Mouse (Mus musculus): Measurements from ENCODE around the gene Mllt3. TPM values are rescaled to one million over a fixed set of nuclear protein-coding genes. Genes with fewer than 3 reads are reported as not detected.

The Mllt3 gene
- polyA plus RNA-seq, 1 experiment = 15.7 TPM

DNA sequence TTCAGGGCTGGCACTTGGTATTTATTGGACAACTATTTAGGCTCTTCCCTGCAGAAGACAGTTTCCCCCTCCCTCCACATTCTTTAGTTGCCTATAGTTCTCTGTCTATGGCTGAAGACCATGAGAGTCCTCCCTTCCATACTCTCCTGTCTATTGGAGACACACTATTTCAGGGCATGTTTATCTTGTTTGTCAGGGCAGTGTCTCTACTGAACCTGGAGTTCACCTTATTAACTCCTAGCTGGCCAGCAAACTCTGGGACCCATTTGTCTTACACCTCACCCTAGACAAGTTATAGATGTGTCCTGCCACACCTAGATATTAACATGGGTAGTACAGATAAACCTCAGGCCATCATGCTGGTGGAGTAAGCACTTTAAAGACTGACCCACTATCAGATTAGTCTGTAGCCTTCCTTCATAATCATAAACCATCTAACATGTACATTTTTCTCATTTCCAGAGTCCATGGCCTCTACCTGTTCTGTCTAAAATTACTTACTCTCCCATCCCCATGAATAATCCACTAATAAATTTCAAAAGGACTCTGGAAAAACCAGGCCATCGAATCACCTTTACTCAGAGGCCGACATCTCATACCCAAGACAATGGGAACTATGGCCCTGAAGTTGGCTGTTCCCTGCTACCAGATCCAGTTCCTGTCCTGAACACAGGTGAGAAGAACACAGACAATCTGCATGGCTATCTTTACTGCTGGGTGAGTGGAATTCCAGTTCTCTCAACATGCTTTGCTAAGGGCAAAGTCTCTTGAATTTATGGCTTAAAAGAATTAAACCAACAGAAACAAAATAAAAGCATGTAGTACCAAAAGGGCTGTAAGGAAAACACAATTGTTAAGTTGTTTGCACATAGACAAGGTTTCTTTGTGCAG is 195.4 kb downstream of the Mllt3 start:
- Histone ChIP-seq H3K27me3 (ENCODE audit: control insufficient read depth, insufficient read depth, insufficient read length) (no peaks in the 10 kb centered on the region), H3K4me3 (no peak overlapping the region), H3ac (ENCODE audit: control insufficient read depth, insufficient read length) (no peak overlapping the region), H3K79me2 (ENCODE audit: control insufficient read depth, insufficient read depth) (no peaks in the 10 kb centered on the region), H3K4me2 (ENCODE audit: low read depth) (no peak overlapping the region), H3K36me3 (ENCODE audit: control insufficient read depth, insufficient read depth) (no peaks in the 10 kb centered on the region)
- TF ChIP-seq SRF (IDR thresholded peaks at IDR 0.05; ENCODE audit: control insufficient read depth, insufficient read length, low read depth) = no peak
- no peak for TF ChIP-seq POLR2AphosphoS2 (IDR thresholded peaks at IDR 0.05; ENCODE audit: insufficient read length, low read depth)
- no peak for TF ChIP-seq REST (IDR thresholded peaks at IDR 0.05; ENCODE audit: insufficient read depth, insufficient read length)
- no peak for TF ChIP-seq CEBPB (IDR thresholded peaks at IDR 0.05; ENCODE audit: insufficient read depth, poor library complexity, severe bottlenecking)
- TF ChIP-seq USF1 (IDR thresholded peaks at IDR 0.05; ENCODE audit: low read depth) = no peak
- no peak for TF ChIP-seq POLR2A (IDR thresholded peaks at IDR 0.05; ENCODE audit: insufficient read length, low read depth)
- no peak for TF ChIP-seq MYOG (IDR thresholded peaks at IDR 0.05; ENCODE audit: control insufficient read depth in 1 of 3, insufficient read depth in 1 of 3, insufficient read length in 2 of 3, low read depth in 2 of 3)
- no peak for TF ChIP-seq TCF12 (IDR thresholded peaks at IDR 0.05; ENCODE audit: insufficient read depth, poor library complexity, severe bottlenecking)
- no peak for TF ChIP-seq TCF3 (IDR thresholded peaks at IDR 0.05; ENCODE audit: insufficient read length, low read depth)

DNA sequence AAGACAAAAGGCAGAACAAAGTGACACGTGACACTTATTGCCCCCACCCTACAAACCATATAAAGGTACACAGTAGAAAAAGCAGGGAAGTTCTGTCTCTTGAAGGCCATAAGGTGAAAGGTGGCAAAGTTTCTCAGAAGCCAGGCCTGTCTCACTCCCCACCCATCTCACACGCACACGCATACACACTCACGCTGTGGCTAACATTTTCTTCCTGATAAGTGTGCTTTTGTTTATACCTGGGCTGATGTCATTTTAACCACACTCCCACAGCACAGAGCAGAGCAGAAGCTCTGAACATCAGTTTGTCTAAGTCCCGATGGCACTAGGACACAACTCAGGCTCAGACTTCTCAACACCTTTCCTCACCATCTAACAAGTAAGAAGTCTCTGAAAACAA is 196.9 kb downstream of the Mllt3 start:
- H3ac ChIP-seq (ENCODE audit: control insufficient read depth, insufficient read length) = no peak overlapping the region
- H3K4me3 ChIP-seq = no peak overlapping the region
- no peaks in the 10 kb centered on the region for H3K79me2 ChIP-seq (ENCODE audit: control insufficient read depth, insufficient read depth)
- H3K4me2 ChIP-seq (ENCODE audit: low read depth) = no peak overlapping the region
- H3K36me3 ChIP-seq (ENCODE audit: control insufficient read depth, insufficient read depth) = no peaks in the 10 kb centered on the region
- no peaks in the 10 kb centered on the region for H3K27me3 ChIP-seq (ENCODE audit: control insufficient read depth, insufficient read depth, insufficient read length)
- TF ChIP-seq TCF12 (IDR thresholded peaks at IDR 0.05; ENCODE audit: insufficient read depth, poor library complexity, severe bottlenecking) = no peak
- TF ChIP-seq TCF3 (IDR thresholded peaks at IDR 0.05; ENCODE audit: insufficient read length, low read depth) = no peak
- no peak for TF ChIP-seq MAX (IDR thresholded peaks at IDR 0.05; ENCODE audit: low read depth)
- no peak for TF ChIP-seq CEBPB (IDR thresholded peaks at IDR 0.05; ENCODE audit: insufficient read depth, poor library complexity, severe bottlenecking)
- TF ChIP-seq SRF (IDR thresholded peaks at IDR 0.05; ENCODE audit: control insufficient read depth, insufficient read length, low read depth) = no peak
- TF ChIP-seq POLR2A (IDR thresholded peaks at IDR 0.05; ENCODE audit: insufficient read length, low read depth) = no peak
- TF ChIP-seq MYOD1 (IDR thresholded peaks at IDR 0.05; ENCODE audit: control insufficient read depth in 1 of 3, insufficient read length in 2 of 3, low read depth in 2 of 3) = no peak
- TF ChIP-seq POLR2AphosphoS2 (IDR thresholded peaks at IDR 0.05; ENCODE audit: insufficient read length, low read depth) = no peak
- no peak for TF ChIP-seq USF1 (IDR thresholded peaks at IDR 0.05; ENCODE audit: low read depth)
- no peak for TF ChIP-seq MYOG (IDR thresholded peaks at IDR 0.05; ENCODE audit: control insufficient read depth in 1 of 3, insufficient read depth in 1 of 3, insufficient read length in 2 of 3, low read depth in 2 of 3)

DNA sequence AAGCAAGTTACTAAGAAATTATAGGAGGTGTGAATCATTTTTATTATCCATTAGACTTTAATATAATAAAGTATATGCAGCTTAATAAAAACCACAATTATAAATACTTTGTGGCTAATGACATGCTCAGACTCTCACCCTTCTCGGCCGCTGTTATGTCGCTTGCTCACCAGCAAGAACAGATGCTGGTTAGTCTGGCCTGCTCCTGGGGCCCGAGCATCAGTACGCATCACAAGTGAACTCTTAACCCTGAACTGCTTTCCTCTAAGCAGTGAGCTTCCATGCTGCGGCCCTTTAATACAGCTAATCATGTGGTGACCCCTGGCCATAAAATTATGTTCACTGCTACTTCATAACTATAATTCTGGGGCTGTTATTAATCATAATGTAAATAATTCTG is 198.0 kb downstream of the Mllt3 start:
- no peak for TF ChIP-seq REST (IDR thresholded peaks at IDR 0.05; ENCODE audit: insufficient read depth, insufficient read length)
- TF ChIP-seq TCF3 (IDR thresholded peaks at IDR 0.05; ENCODE audit: insufficient read length, low read depth) = no peak
- no peak for TF ChIP-seq MYOG (IDR thresholded peaks at IDR 0.05; ENCODE audit: control insufficient read depth in 1 of 3, insufficient read depth in 1 of 3, insufficient read length in 2 of 3, low read depth in 2 of 3)
- TF ChIP-seq POLR2A (IDR thresholded peaks at IDR 0.05; ENCODE audit: insufficient read length, low read depth) = no peak
- no peak for TF ChIP-seq USF1 (IDR thresholded peaks at IDR 0.05; ENCODE audit: low read depth)
- TF ChIP-seq MAX (IDR thresholded peaks at IDR 0.05; ENCODE audit: low read depth) = no peak
- TF ChIP-seq SRF (IDR thresholded peaks at IDR 0.05; ENCODE audit: control insufficient read depth, insufficient read length, low read depth) = no peak
- TF ChIP-seq E2F4 (IDR thresholded peaks at IDR 0.05; ENCODE audit: insufficient read depth) = no peak
- TF ChIP-seq MYOD1 (IDR thresholded peaks at IDR 0.05; ENCODE audit: control insufficient read depth in 1 of 3, insufficient read length in 2 of 3, low read depth in 2 of 3) = no peak
- no peak for TF ChIP-seq TCF12 (IDR thresholded peaks at IDR 0.05; ENCODE audit: insufficient read depth, poor library complexity, severe bottlenecking)
- no peak for TF ChIP-seq CEBPB (IDR thresholded peaks at IDR 0.05; ENCODE audit: insufficient read depth, poor library complexity, severe bottlenecking)
- no peak for TF ChIP-seq POLR2AphosphoS2 (IDR thresholded peaks at IDR 0.05; ENCODE audit: insufficient read length, low read depth)
- no peak overlapping the region for H3ac ChIP-seq (ENCODE audit: control insufficient read depth, insufficient read length)
- no peak overlapping the region for H3K4me2 ChIP-seq (ENCODE audit: low read depth)
- H3K36me3 ChIP-seq (ENCODE audit: control insufficient read depth, insufficient read depth) = no peaks in the 10 kb centered on the region
- H3K4me3 ChIP-seq = no peak overlapping the region
- no peaks in the 10 kb centered on the region for H3K79me2 ChIP-seq (ENCODE audit: control insufficient read depth, insufficient read depth)
- no peaks in the 10 kb centered on the region for H3K27me3 ChIP-seq (ENCODE audit: control insufficient read depth, insufficient read depth, insufficient read length)

DNA sequence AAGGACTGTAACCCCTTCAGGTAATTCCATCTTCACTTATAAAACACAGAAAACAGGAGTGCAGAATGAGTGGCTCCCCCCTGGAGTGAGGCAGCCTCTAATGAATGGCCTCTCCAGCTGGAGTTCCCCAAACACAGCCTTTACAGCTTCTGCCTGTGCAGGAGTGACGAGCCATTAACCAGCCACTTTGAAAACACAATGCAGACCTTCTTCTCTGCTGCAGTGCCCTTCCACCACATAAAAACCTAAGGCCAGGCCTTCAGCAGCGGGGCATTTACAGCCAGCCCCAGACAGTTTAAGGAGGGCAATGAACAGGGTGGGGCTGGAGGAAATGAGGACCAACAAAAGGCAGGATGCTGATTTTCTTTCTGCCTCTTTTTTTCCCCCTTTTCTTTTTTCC is 198.9 kb downstream of the Mllt3 start:
- no peaks in the 10 kb centered on the region for H3K36me3 ChIP-seq (ENCODE audit: control insufficient read depth, insufficient read depth)
- TF ChIP-seq MYOG (IDR thresholded peaks at IDR 0.05; ENCODE audit: control insufficient read depth in 1 of 3, insufficient read depth in 1 of 3, insufficient read length in 2 of 3, low read depth in 2 of 3) (no peak), MAX (IDR thresholded peaks at IDR 0.05; ENCODE audit: low read depth) (no peak), POLR2AphosphoS2 (IDR thresholded peaks at IDR 0.05; ENCODE audit: insufficient read length, low read depth) (no peak), TCF3 (IDR thresholded peaks at IDR 0.05; ENCODE audit: insufficient read length, low read depth) (no peak), SRF (IDR thresholded peaks at IDR 0.05; ENCODE audit: control insufficient read depth, insufficient read length, low read depth) (no peak), CEBPB (IDR thresholded peaks at IDR 0.05; ENCODE audit: insufficient read depth, poor library complexity, severe bottlenecking) (no peak), TCF12 (IDR thresholded peaks at IDR 0.05; ENCODE audit: insufficient read depth, poor library complexity, severe bottlenecking) (no peak), REST (IDR thresholded peaks at IDR 0.05; ENCODE audit: insufficient read depth, insufficient read length) (no peak), MYOD1 (IDR thresholded peaks at IDR 0.05; ENCODE audit: control insufficient read depth in 1 of 3, insufficient read length in 2 of 3, low read depth in 2 of 3) (no peak), E2F4 (IDR thresholded peaks at IDR 0.05; ENCODE audit: insufficient read depth) (no peak), POLR2A (IDR thresholded peaks at IDR 0.05; ENCODE audit: insufficient read length, low read depth) (no peak), USF1 (IDR thresholded peaks at IDR 0.05; ENCODE audit: low read depth) (no peak)
- no peaks in the 10 kb centered on the region for H3K27me3 ChIP-seq (ENCODE audit: control insufficient read depth, insufficient read depth, insufficient read length)
- no peak overlapping the region for H3ac ChIP-seq (ENCODE audit: control insufficient read depth, insufficient read length)
- no peak overlapping the region for H3K4me2 ChIP-seq (ENCODE audit: low read depth)
- H3K79me2 ChIP-seq (ENCODE audit: control insufficient read depth, insufficient read depth) = no peaks in the 10 kb centered on the region
- H3K4me3 ChIP-seq = no peak overlapping the region
